Mouse (Mus musculus) olfactory bulb, adult 2 months (tissue): Measurements from ENCODE around the gene Stk26.

Experiments used
- CTCF ChIP-seq: fragments of 200-500 bp; IDR thresholded peaks from 2 replicates; pipeline ENCODE4 v1.5.1; 2012; ENCODE audit warnings: low read depth, mild to moderate bottlenecking, low read length, moderate library complexity; ENCODE audit not compliant: insufficient read depth
- POLR2A ChIP-seq: fragments of 200-500 bp; IDR thresholded peaks from 2 replicates; pipeline ENCODE4 v1.6.1; 2012; ENCODE audit warnings: mild to moderate bottlenecking, low read depth, low read length, moderate library complexity; ENCODE audit not compliant: insufficient read depth

DNA sequence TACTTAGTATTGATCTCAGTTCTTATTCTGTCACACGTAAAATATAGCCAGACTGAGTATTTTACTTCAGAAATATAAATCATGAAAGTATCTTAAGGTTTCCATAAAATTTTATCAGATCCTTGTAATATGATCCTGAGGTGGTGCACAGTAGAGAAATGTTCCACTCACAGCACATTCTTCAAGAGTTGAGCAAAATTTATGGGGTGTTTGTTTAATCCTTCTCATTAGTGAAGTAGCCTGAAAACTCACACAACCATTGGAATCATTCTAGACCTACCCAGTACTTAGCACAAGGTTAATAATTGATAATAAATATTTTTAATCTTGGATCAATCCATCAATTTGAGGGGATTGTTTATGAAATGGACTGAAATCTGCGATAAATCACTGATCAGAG is 22.9 kb downstream of the Stk26 start:
- no peak for TF ChIP-seq POLR2A
- no peak for TF ChIP-seq CTCF
